Mouse (Mus musculus) G1E (cell line): Measurements from ENCODE around the gene Myo1a. TPM values are rescaled to one million over a fixed set of nuclear protein-coding genes. Genes with fewer than 3 reads are reported as not detected.

ENCODE experiments used
- ATAC-seq: 2 replicates; pipeline ENCODE4 v1.8.0; 2016; ENCODE audit warnings: mild to moderate bottlenecking; ENCODE audit not compliant: insufficient number of reproducible peaks, poor library complexity, low FRiP score, severe bottlenecking; ENCODE audit errors: extremely low read depth
- DNase-seq: peaks from one replicate; pipeline ENCODE4 v3.0.0; 2012; ENCODE audit warnings: low spot score
- H3K27me3 ChIP-seq: 2 replicates; pipeline ENCODE4 v1.6.1; 2012; ENCODE audit warnings: mild to moderate bottlenecking, low read length, inconsistent platforms; ENCODE audit not compliant: insufficient read depth
- H3K36me3 ChIP-seq: replicated peaks from 2 replicates; pipeline ENCODE3; 2012; ENCODE audit warnings: mild to moderate bottlenecking, inconsistent platforms
- H3K4me1 ChIP-seq: 2 replicates; pipeline ENCODE4 v1.6.1; 2012; ENCODE audit warnings: low read depth, low read length, inconsistent platforms, mixed read lengths; ENCODE audit not compliant: insufficient read depth
- H3K4me3 ChIP-seq: 2 replicates; pipeline ENCODE4 v1.5.1; 2012; ENCODE audit warnings: low read depth, mild to moderate bottlenecking, inconsistent platforms, low read length, moderate library complexity, mixed read lengths
- H3K9me3 ChIP-seq: replicated peaks from 2 replicates; pipeline ENCODE4 v1.6.1; 2012; ENCODE audit warnings: inconsistent platforms
- CTCF ChIP-seq: IDR thresholded peaks from 2 replicates; pipeline ENCODE4 v1.5.1; 2012; ENCODE audit warnings: low read depth, low read length, inconsistent platforms, mixed read lengths
- GATA1 ChIP-seq: IDR thresholded peaks from 2 replicates; pipeline ENCODE4 v1.6.1; 2012; ENCODE audit warnings: borderline replicate concordance, low read length, inconsistent platforms, mixed read lengths
- GATA2 ChIP-seq: IDR thresholded peaks from 2 replicates; pipeline ENCODE4 v1.6.1; 2012; ENCODE audit warnings: low read depth, low read length, inconsistent platforms, borderline replicate concordance
- POLR2AphosphoS5 ChIP-seq: IDR thresholded peaks from 2 replicates; pipeline ENCODE4 v1.6.1; 2012; ENCODE audit warnings: low read depth, low read length, inconsistent platforms; ENCODE audit not compliant: insufficient replicate concordance
- TAL1 ChIP-seq: conservative IDR thresholded peaks from 2 replicates; pipeline ENCODE4 v1.6.1; 2012; ENCODE audit warnings: low read depth, low read length, inconsistent platforms, mixed read lengths
- polyA plus RNA-seq: library from polyadenylated mRNA; stranded (reverse); fragments of >175 nt; gene quantifications from 2 replicates; pipeline ENCODE4 v1.2.3, GENCODE M21; 2012
- total RNA-seq, 2 experiments: library from RNA; stranded (forward) in 1 of 2; stranded (reverse) in 1 of 2; fragments of 200-1000 nt in 1 of 2; fragments of >200 nt in 1 of 2; fragmentation: Nextera tagmentation in 1 of 2; gene quantifications; 2 replicates each; pipeline ENCODE4 v1.2.3; 2014 to 2017

Myo1a gene
- total and polyA plus RNA-seq, 3 experiments, result 0.09 to 0.23 (median 0.16) TPM

GRCm38 (mm10) chr10:127707721-127708120 lies 2.8 kb downstream of the Myo1a start:
- DNase-seq (no peak), ATAC-seq (no peak)
- H3K36me3 ChIP-seq, result no peaks in the 10 kb centered on the region
- no peak overlapping the region for H3K4me3 ChIP-seq
- no peaks in the 10 kb centered on the region for H3K9me3 ChIP-seq
- peaks cover 38% of the 10 kb centered on the region for H3K4me1 ChIP-seq
- TF ChIP-seq GATA1 (no peak), TAL1 (no peak), GATA2 (no peak), CTCF (no peak), POLR2AphosphoS5 (no peak)
- H3K27me3 ChIP-seq, result peaks cover 38% of the 10 kb centered on the region

- peaks cover 44% of the 10 kb centered on the region for H3K27me3 ChIP-seq
- no peaks in the 10 kb centered on the region for H3K36me3 ChIP-seq
- TF ChIP-seq POLR2AphosphoS5, result no peak
- no peak for TF ChIP-seq GATA2
- TF ChIP-seq TAL1, result no peak
- TF ChIP-seq CTCF, result no peak
- DNase-seq (no peak), ATAC-seq (no peak)
- no peaks in the 10 kb centered on the region for H3K9me3 ChIP-seq
- no peak overlapping the region for H3K4me3 ChIP-seq
- peaks cover 34% of the 10 kb centered on the region for H3K4me1 ChIP-seq
Measured at GRCm38 (mm10) chr10:127708850-127709370, 3.9 kb downstream of the Myo1a start.

GRCm38 (mm10) chr10:127710331-127710730 lies 5.4 kb downstream of the Myo1a start:
- Histone ChIP-seq H3K27me3 (peaks cover 57% of the 10 kb centered on the region), H3K4me3 (no peak overlapping the region), H3K36me3 (no peaks in the 10 kb centered on the region), H3K9me3 (no peaks in the 10 kb centered on the region), H3K4me1 (peaks cover 22% of the 10 kb centered on the region)
- no peak for ATAC-seq
- TF ChIP-seq POLR2AphosphoS5, result no peak
- no peak for TF ChIP-seq GATA1
- no peak for TF ChIP-seq CTCF
- DNase-seq, result no peak

- Histone ChIP-seq H3K4me3 (no peak overlapping the region), H3K36me3 (no peaks in the 10 kb centered on the region), H3K4me1 (peaks cover 2% of the 10 kb centered on the region), H3K9me3 (no peaks in the 10 kb centered on the region), H3K27me3 (peaks cover 60% of the 10 kb centered on the region)
- no peak for ATAC-seq
- DNase-seq, result no peak
- TF ChIP-seq TAL1, result no peak
- TF ChIP-seq GATA1, result no peak
- TF ChIP-seq CTCF, result no peak
- no peak for TF ChIP-seq GATA2
- no peak for TF ChIP-seq POLR2AphosphoS5
Measured at GRCm38 (mm10) chr10:127712736-127713135, 7.8 kb downstream of the Myo1a start.

GRCm38 (mm10) chr10:127721671-127722418 lies 16.9 kb downstream of the Myo1a start:
- TF ChIP-seq POLR2AphosphoS5, result no peak
- TF ChIP-seq TAL1, result no peak
- TF ChIP-seq CTCF, result no peak
- TF ChIP-seq GATA2, result no peak
- TF ChIP-seq GATA1, result no peak
- peaks cover 18% of the 10 kb centered on the region for H3K4me1 ChIP-seq

GRCm38 (mm10) chr10:127724178-127724577 lies 19.2 kb downstream of the Myo1a start, which contains the start of gene Tac2:
Gene Tac2, plus strand, starts transcription at chr10:127724478.
- ATAC-seq (no peak), DNase-seq (no peak)
- TF ChIP-seq TAL1 (no peak), GATA1 (no peak), GATA2 (no peak), POLR2AphosphoS5 (no peak)
- peaks cover 88% of the 10 kb centered on the region for H3K27me3 ChIP-seq
- peaks cover 39% of the 10 kb centered on the region for H3K4me1 ChIP-seq
- H3K36me3 ChIP-seq, result no peaks in the 10 kb centered on the region
- no peaks in the 10 kb centered on the region for H3K9me3 ChIP-seq
- no peak within 1 kb of the TSS for H3K4me3 ChIP-seq

More at GRCm38 (mm10) chr10:127721671-127722418, 16.9 kb downstream of the Myo1a start:
- DNase-seq (no peak), ATAC-seq (no peak)
- Histone ChIP-seq H3K27me3 (peaks cover 88% of the 10 kb centered on the region), H3K4me3 (no peak overlapping the region), H3K36me3 (no peaks in the 10 kb centered on the region), H3K9me3 (no peaks in the 10 kb centered on the region)

- H3K4me1 ChIP-seq, result peaks cover 46% of the 10 kb centered on the region
- no peaks in the 10 kb centered on the region for H3K36me3 ChIP-seq
- ATAC-seq (no peak), DNase-seq (no peak)
- no peaks in the 10 kb centered on the region for H3K9me3 ChIP-seq
- TF ChIP-seq GATA1 (no peak), CTCF (no peak), TAL1 (no peak), POLR2AphosphoS5 (no peak)
- peaks cover 79% of the 10 kb centered on the region for H3K27me3 ChIP-seq
- no peak overlapping the region for H3K4me3 ChIP-seq
Measured at GRCm38 (mm10) chr10:127725136-127725535, 20.2 kb downstream of the Myo1a start.
